Mouse (Mus musculus): ENCODE results near the gene Srp14. TPM values are rescaled to one million over a fixed set of nuclear protein-coding genes. Genes with fewer than 3 reads are reported as not detected.

The Srp14 gene
- polyA plus RNA-seq, 1 experiment = 203 TPM

DNA sequence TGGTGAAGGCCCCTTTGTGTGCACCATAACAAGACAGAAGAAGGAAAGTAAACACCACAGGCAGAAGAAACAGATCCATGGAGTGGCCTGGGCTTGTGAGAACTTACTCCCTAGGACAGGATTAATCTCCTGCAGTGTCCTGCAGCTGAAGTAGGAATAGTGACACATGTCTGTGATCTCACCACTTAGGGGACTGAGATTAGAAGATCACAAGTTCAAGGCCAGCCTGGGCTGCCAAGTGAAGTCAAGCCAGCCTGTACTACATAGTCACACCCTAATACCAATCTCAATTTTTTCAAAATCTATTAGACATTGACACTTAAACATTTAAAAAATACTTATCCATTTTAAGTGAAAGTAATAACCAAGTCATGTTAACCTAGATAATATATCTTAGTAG lies 11.2 kb downstream of the Srp14 start:
- H3K27ac ChIP-seq (ENCODE audit: insufficient read depth, low read length) = no peak overlapping the region
- TF ChIP-seq CTCF (IDR thresholded peaks at IDR 0.05; ENCODE audit: borderline replicate concordance, insufficient read depth, low read length) (no peak), POLR2A (IDR thresholded peaks at IDR 0.05; ENCODE audit: low read depth, low read length) (no peak)
- H3K4me3 ChIP-seq (ENCODE audit: insufficient read depth, low read length) = no peak overlapping the region
- no peaks in the 10 kb centered on the region for H3K4me1 ChIP-seq (ENCODE audit: control insufficient read depth, insufficient read depth, low read length)

DNA sequence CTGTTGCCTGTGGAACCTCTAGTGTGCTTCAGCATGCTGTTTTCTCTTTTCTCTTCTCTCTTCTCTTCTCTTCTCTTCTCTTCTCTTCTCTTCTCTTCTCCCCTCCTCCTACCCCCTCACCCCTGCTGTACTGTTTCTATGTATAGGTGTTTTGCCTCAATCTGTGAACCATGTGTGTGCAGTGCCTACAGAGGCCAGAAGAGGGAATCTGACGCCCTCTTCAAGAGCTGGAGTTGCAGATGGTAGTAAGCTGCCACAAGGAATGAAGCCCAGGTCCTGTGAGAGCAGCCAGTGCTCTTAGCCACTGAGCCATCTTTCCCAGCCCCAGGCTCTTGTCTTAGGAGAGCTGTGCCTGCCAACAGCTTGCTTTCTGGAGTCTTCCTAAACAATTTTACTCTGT lies 12.9 kb downstream of the Srp14 start:
- Histone ChIP-seq H3K4me1 (ENCODE audit: control insufficient read depth, insufficient read depth, low read length) (no peaks in the 10 kb centered on the region), H3K4me3 (ENCODE audit: insufficient read depth, low read length) (no peak overlapping the region), H3K27ac (ENCODE audit: insufficient read depth, low read length) (no peak overlapping the region)
- TF ChIP-seq CTCF (IDR thresholded peaks at IDR 0.05; ENCODE audit: borderline replicate concordance, insufficient read depth, low read length) (no peak), POLR2A (IDR thresholded peaks at IDR 0.05; ENCODE audit: low read depth, low read length) (no peak)

DNA sequence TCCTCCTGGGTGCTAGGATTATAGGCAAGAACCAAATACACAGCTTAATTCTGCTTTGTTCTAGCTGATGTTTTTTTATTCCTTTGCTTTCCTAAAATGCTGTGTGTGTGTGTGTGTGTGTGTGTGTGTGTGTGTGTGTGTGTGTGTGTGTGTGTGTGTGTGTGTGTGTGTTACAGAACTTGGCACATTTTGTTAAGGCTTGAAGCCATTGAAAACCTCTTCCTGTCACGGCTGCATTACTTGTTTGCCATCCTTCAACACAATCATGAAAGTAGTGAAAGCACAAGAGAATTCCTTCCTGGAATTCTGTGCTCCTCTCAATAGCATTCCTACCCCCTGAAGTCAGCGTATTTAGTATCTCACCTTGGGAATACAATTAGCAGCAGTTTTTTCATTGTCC lies 13.6 kb downstream of the Srp14 start:
- H3K27ac ChIP-seq (ENCODE audit: insufficient read depth, low read length) = no peak overlapping the region
- no peak overlapping the region for H3K4me3 ChIP-seq (ENCODE audit: insufficient read depth, low read length)
- H3K4me1 ChIP-seq (ENCODE audit: control insufficient read depth, insufficient read depth, low read length) = no peaks in the 10 kb centered on the region
- no peak for TF ChIP-seq POLR2A (IDR thresholded peaks at IDR 0.05; ENCODE audit: low read depth, low read length)
- TF ChIP-seq CTCF (IDR thresholded peaks at IDR 0.05; ENCODE audit: borderline replicate concordance, insufficient read depth, low read length) = no peak

DNA sequence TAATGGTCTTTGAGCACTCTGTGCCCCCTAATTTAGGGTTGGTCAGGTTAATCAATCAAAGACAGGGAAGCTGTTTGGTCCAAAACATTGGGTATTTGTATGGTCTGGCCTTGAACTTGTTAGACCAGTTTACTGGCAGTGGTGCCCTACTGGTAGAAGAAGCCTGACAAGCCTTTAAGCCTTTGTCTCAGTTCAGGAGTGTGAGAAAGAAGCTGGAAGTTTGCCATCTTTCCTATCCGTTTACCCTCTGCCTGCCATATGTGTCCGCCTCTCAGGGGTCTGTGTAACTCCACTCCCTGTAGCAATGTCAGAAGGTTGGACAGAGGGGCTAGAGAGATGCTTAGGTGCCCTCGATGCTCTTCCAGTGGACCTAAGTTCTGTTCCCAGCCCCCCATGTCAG lies 15.1 kb downstream of the Srp14 start:
- no peaks in the 10 kb centered on the region for H3K4me1 ChIP-seq (ENCODE audit: control insufficient read depth, insufficient read depth, low read length)
- H3K4me3 ChIP-seq (ENCODE audit: insufficient read depth, low read length) = no peak overlapping the region
- H3K27ac ChIP-seq (ENCODE audit: insufficient read depth, low read length) = no peak overlapping the region
- TF ChIP-seq CTCF (IDR thresholded peaks at IDR 0.05; ENCODE audit: borderline replicate concordance, insufficient read depth, low read length) = no peak
- no peak for TF ChIP-seq POLR2A (IDR thresholded peaks at IDR 0.05; ENCODE audit: low read depth, low read length)

DNA sequence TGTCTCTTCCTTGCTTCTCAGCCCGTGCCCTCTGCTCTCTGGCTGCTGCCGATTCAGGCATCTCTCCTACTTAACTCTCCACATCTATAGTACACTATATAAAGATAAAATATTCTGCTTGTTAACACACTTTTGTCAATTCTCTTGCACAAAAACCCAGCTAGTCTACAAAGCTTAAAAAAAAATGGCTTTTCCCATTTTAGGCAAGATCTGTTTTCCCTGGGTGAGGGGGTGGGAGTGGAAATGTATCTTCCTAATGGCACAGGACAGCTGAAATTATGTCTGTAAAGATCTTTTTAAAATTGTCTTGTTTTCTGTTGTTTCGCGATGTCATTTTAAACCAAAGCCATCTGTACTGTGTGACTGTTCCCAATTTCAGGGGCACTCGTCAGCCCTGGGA lies 16.0 kb downstream of the Srp14 start:
- Histone ChIP-seq H3K4me3 (ENCODE audit: insufficient read depth, low read length) (no peak overlapping the region), H3K27ac (ENCODE audit: insufficient read depth, low read length) (no peak overlapping the region), H3K4me1 (ENCODE audit: control insufficient read depth, insufficient read depth, low read length) (no peaks in the 10 kb centered on the region)
- TF ChIP-seq CTCF (IDR thresholded peaks at IDR 0.05; ENCODE audit: borderline replicate concordance, insufficient read depth, low read length) = no peak
- TF ChIP-seq POLR2A (IDR thresholded peaks at IDR 0.05; ENCODE audit: low read depth, low read length) = no peak

DNA sequence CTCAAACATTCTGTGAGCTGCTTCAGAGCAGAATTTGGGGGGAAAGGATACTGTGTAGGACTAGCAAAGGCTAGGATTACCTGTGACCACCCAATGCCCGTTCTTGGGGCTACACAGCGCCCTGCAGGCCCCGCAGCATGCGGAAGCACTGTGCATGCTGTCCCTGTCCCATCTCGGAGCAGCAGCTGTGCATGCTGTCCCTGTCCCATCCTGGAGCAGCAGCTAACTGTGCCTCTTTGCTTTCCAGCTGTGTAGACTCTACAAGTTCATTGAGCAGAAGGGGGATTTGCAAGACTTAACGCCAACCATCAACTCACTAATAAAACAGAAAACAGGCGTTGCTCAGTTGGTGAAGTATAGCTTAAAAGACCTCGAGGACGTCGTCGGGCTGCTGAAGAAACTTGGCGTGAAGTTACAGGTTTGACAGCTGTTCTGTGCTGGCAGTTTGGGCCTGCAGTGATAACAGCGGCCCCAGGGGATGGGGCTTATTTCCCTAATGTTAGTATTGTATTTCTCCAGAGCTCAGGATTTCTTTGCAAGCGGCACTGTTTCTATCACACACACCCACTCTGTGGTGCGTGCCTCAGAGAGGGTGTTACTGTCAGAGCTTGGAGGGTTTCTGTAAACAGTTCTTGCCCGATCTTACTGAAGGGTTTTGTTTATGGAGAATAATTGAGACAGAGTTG lies 17.9 kb downstream of the Srp14 start:
- H3K4me3 ChIP-seq (ENCODE audit: insufficient read depth, low read length) = no peak overlapping the region
- no peak for TF ChIP-seq POLR2A (IDR thresholded peaks at IDR 0.05; ENCODE audit: low read depth, low read length)
- no peak for TF ChIP-seq CTCF (IDR thresholded peaks at IDR 0.05; ENCODE audit: borderline replicate concordance, insufficient read depth, low read length)
- H3K27ac ChIP-seq (ENCODE audit: insufficient read depth, low read length) = no peak overlapping the region
- H3K4me1 ChIP-seq (ENCODE audit: control insufficient read depth, insufficient read depth, low read length) = no peaks in the 10 kb centered on the region

DNA sequence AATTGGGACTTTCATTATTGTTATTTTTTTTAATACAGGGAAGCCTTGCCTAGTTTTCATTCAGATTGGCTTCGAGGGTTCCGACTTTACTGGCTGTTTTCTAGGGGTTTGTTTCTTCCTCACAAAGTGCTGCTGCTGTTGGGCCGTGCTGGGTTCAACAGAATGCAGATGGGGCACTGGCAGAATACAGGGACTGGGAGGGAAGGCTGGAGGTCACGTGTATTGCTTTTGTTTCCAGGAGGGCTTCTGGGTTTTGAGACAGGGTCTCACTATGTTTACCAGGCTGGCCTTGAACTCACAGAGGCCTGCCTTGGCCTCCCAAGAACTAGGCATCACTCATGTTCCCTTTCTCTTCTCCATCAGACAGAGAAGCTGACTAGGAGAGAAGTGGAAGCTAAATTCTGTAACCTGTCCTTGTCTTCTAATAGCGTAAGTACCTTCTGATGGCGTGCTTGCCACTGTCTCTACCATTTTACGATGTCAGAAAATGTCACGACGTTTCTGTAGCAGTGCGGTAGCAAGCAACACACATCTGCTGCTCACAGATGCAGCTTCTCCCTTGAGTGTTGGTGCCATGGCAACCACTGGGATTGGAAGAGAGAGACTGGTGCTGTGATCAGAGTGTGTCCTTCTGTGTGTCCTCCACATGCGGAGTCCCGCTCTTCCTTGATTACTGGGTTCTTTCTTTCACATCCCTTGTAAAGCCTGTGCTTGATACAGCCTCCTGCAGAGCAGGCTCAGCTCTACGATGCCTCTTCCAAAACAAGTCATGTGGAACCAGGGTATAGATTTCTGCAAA lies 21.8 kb downstream of the Srp14 start:
- TF ChIP-seq CTCF (IDR thresholded peaks at IDR 0.05; ENCODE audit: borderline replicate concordance, insufficient read depth, low read length) (no peak), POLR2A (IDR thresholded peaks at IDR 0.05; ENCODE audit: low read depth, low read length) (no peak)
- H3K4me1 ChIP-seq (ENCODE audit: control insufficient read depth, insufficient read depth, low read length) = no peaks in the 10 kb centered on the region
- no peak overlapping the region for H3K4me3 ChIP-seq (ENCODE audit: insufficient read depth, low read length)
- no peak overlapping the region for H3K27ac ChIP-seq (ENCODE audit: insufficient read depth, low read length)

DNA sequence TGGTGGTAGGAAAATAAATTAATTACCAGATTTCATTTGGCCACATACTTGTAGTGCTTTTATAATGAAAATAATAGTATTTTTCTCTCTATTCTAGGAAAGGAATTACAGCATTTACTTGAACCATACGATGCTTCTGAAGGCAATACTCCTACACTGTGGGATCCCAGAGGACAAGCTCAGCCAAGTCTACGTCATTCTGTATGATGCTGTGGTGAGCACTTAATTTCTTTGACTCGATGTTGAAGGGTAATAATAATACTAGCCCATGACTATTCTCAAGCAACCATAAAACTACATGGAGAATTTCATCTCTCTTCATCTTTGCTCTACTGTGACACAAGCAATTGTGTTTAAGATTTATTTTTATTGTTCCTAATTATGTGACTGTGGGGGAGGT lies 22.5 kb downstream of the Srp14 start:
- Histone ChIP-seq H3K27ac (ENCODE audit: insufficient read depth, low read length) (no peak overlapping the region), H3K4me3 (ENCODE audit: insufficient read depth, low read length) (no peak overlapping the region), H3K4me1 (ENCODE audit: control insufficient read depth, insufficient read depth, low read length) (no peaks in the 10 kb centered on the region)
- TF ChIP-seq CTCF (IDR thresholded peaks at IDR 0.05; ENCODE audit: borderline replicate concordance, insufficient read depth, low read length) (no peak), POLR2A (IDR thresholded peaks at IDR 0.05; ENCODE audit: low read depth, low read length) (no peak)

DNA sequence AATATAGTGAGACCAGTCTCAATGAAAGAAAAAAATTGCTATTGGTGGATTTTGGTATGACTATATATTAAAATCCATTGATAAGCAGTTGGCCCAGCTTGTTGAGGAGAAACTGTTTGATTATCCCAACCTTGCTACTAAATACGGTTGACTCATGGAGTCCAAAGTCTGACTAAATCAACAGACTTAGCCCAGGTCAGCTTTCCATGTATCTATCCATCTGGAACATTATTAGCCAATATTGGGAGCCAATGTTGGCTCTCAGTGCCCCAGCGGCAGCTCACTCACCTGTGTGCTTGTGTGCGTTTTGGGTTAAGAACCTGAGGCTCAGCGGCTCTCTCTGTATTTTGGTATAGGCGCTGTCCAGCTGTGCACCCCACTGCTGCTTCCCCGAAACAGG lies 28.5 kb downstream of the Srp14 start:
- TF ChIP-seq CTCF (IDR thresholded peaks at IDR 0.05; ENCODE audit: borderline replicate concordance, insufficient read depth, low read length) = no peak
- TF ChIP-seq POLR2A (IDR thresholded peaks at IDR 0.05; ENCODE audit: low read depth, low read length) = no peak
- Histone ChIP-seq H3K4me3 (ENCODE audit: insufficient read depth, low read length) (no peak overlapping the region), H3K4me1 (ENCODE audit: control insufficient read depth, insufficient read depth, low read length) (peaks cover 6% of the 10 kb centered on the region; the same call in 1 of the 2 replicates), H3K27ac (ENCODE audit: insufficient read depth, low read length) (no peak overlapping the region)

DNA sequence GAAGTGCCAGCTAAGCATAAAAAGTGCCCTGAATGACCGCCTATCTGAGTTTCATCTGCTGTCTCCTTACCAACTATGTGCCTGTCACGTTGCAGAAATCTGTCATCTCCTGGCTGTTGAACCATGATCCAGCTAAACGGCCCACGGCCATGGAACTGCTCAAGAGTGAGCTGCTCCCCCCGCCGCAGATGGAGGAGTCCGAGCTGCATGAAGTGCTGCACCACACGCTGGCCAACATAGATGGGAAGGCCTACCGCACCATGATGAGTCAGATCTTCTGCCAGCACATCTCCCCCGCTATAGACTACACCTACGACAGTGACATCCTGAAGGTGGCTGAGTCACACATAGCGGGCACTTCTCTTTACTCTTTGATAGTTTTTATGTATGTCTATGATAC lies 31.3 kb downstream of the Srp14 start:
- no peak overlapping the region for H3K27ac ChIP-seq (ENCODE audit: insufficient read depth, low read length)
- H3K4me3 ChIP-seq (ENCODE audit: insufficient read depth, low read length) = no peak overlapping the region
- H3K4me1 ChIP-seq (ENCODE audit: control insufficient read depth, insufficient read depth, low read length) = peaks cover 6% of the 10 kb centered on the region; the same call in 1 of the 2 replicates
- TF ChIP-seq CTCF (IDR thresholded peaks at IDR 0.05; ENCODE audit: borderline replicate concordance, insufficient read depth, low read length) (no peak), POLR2A (IDR thresholded peaks at IDR 0.05; ENCODE audit: low read depth, low read length) (no peak)
